Mouse (Mus musculus): Measurements from ENCODE around the gene Peli2.

DNA sequence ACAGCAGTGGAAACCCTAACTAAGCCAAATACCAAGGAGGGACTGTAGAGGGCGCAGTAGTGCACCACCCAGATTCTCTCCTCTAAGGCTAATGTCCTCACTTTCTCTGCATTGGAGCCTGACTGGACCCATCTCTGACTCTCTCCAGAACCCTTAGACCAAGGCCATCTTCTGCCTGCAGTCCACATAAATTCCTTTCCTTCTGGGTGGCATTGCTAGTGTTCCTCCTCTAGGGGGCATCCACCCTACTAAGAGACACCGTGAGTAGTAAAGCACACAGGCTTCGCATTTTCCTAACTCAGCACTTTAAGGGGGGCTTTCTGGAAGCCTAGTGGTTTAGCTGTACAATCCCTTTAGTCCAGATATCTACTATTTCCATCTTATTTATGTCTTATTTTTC is 207.1 kb downstream of the Peli2 start:
- peak; percentile 71; the same call in 1 of the 2 replicates for TF ChIP-seq MAFK (IDR thresholded peaks at IDR 0.05; ENCODE audit: insufficient read depth, low read depth, low read length)
- no peak for TF ChIP-seq ZNF384 (IDR thresholded peaks at IDR 0.05; ENCODE audit: low read depth, low read length)
- TF ChIP-seq ZC3H11A (IDR thresholded peaks at IDR 0.05; ENCODE audit: borderline replicate concordance, low read depth, low read length): no peak

Data from ES-E14 (cell line).